In genomic region chr10:87552726-87553125, GRCm38 (mm10) we compare ENCODE assay signal across 8 mouse cellular contexts. TPM values are rescaled to one million over a fixed set of nuclear protein-coding genes. Genes with fewer than 3 reads are reported as not detected.
DNase-seq lines count a peak whose midpoint lies in the region; ATAC-seq and TF ChIP-seq lines count a peak whose summit lies in the region.

No protein-coding gene starts in this region.

- H3K9me3 ChIP-seq in forebrain, embryonic 15.5 days: no peaks in the 10 kb centered on the region
- no peaks in the 10 kb centered on the region for H3K9me3 ChIP-seq in midbrain, embryonic 10.5 days (replicated peaks)

- no peaks in the 10 kb centered on the region for H3K4me1 ChIP-seq in thymus, adult 2 months (replicated peaks; ENCODE audit: control insufficient read depth, insufficient read depth, low read length)
- no peaks in the 10 kb centered on the region for H3K4me1 ChIP-seq in forebrain, embryonic 15.5 days
- no peaks in the 10 kb centered on the region for H3K4me1 ChIP-seq in midbrain, embryonic 10.5 days

- ATAC-seq in forebrain, embryonic 15.5 days (replicated peaks): peak; percentile 81
- peak; percentile 61 for ATAC-seq in inflammation-experienced regulatory T-cells, adult 6 months

- H3K27ac ChIP-seq in thymus, adult 2 months (ENCODE audit: control insufficient read depth, insufficient read depth, low read length): no peak overlapping the region
- no peak overlapping the region for H3K27ac ChIP-seq in forebrain, embryonic 15.5 days (replicated peaks)
- no peak overlapping the region for H3K27ac ChIP-seq in midbrain, embryonic 10.5 days (replicated peaks)

- no peaks in the 10 kb centered on the region for H3K27me3 ChIP-seq in thymus, adult 2 months (ENCODE audit: control insufficient read depth, insufficient read depth, low read length)
- peaks cover 3% of the 10 kb centered on the region; the same call in 1 of the 2 replicates for H3K27me3 ChIP-seq in forebrain, embryonic 15.5 days
- peaks cover 61% of the 10 kb centered on the region for H3K27me3 ChIP-seq in midbrain, embryonic 10.5 days (ENCODE audit: low read depth, poor library complexity, severe bottlenecking)
- H3K27me3 ChIP-seq in splenic B cell, adult 2 months (ENCODE audit: control insufficient read depth, insufficient read depth, low read length, poor library complexity, severe bottlenecking): no peaks in the 10 kb centered on the region

- no peak for TF ChIP-seq CTCF in thymus, adult 2 months (IDR thresholded peaks at IDR 0.05; ENCODE audit: borderline replicate concordance, control insufficient read depth, extremely low read depth, insufficient read depth, low read length, poor library complexity)

- H3K36me3 ChIP-seq in thymus, adult 2 months (ENCODE audit: control insufficient read depth, insufficient read depth, low read length): no peaks in the 10 kb centered on the region
- H3K36me3 ChIP-seq in forebrain, embryonic 15.5 days: no peaks in the 10 kb centered on the region
- H3K36me3 ChIP-seq in midbrain, embryonic 10.5 days: no peaks in the 10 kb centered on the region
- no peaks in the 10 kb centered on the region for H3K36me3 ChIP-seq in splenic B cell, adult 2 months (ENCODE audit: control insufficient read depth, insufficient read depth, low read length, poor library complexity, severe bottlenecking)

- 0 out of 2 replicates have a peak overlapping the region, but pooled peaks have one; percentile 24 for H3K4me2 ChIP-seq in forebrain, embryonic 15.5 days (replicated peaks)

- peak; percentile 16 for DNase-seq in thymus, adult 2 months
- no peak for DNase-seq in thymus, adult 18-20 months
- DNase-seq in cerebellum, adult 11 months: peak; percentile 24
- DNase-seq in left cerebral cortex, adult 8-10 months (ENCODE audit: low spot score in 2 of 2): peak; percentile 9 to 16
- DNase-seq in midbrain, embryonic 10.5 days (ENCODE audit: low spot score): peak; percentile 55
- peak; percentile 64 for DNase-seq in splenic B cell, adult 2 months (ENCODE audit: low read depth, low spot score)

- no peak overlapping the region for H3K9ac ChIP-seq in forebrain, embryonic 15.5 days (replicated peaks)

- TF ChIP-seq POLR2A in thymus, adult 2 months (IDR thresholded peaks at IDR 0.05; ENCODE audit: control insufficient read depth, extremely low read depth, insufficient read depth, low read length, poor library complexity): no peak

- WGBS in thymus, adult 2 months: 39% methylated on average over 8 of the region's 8 CpGs
- WGBS in forebrain, embryonic 15.5 days: 33% methylated on average over 8 of the region's 8 CpGs
- 35% methylated on average over 8 of the region's 8 CpGs for WGBS in midbrain, embryonic 10.5 days

- H3K4me3 ChIP-seq in thymus, adult 2 months (ENCODE audit: control insufficient read depth, insufficient read depth, low read length): no peak overlapping the region
- H3K4me3 ChIP-seq in forebrain, embryonic 15.5 days: peak overlapping the region; percentile 21; the same call in 1 of the 2 replicates
- H3K4me3 ChIP-seq in midbrain, embryonic 10.5 days: peak overlapping the region; percentile 23; the same call in 1 of the 2 replicates

RNA-seq across cellular contexts. Expression of gene Pah, which starts 31.1 kb away (rescaled TPM):
- polyA plus RNA-seq in thymus, adult 2 months (2012; rRNA removed): 0.36 and 0.87 TPM in 2 replicates
- polyA plus RNA-seq in forebrain, embryonic 15.5 days (2015; fragmentation: Nextera tagmentation; extraction: Ambion mirVana): not detected in 2 replicates
- polyA plus RNA-seq in inflammation-experienced regulatory T-cells, adult 6 months (2017; shearing (Covaris generic)): not detected
- 1 to 10 TPM in 1 of 4 experiments, under 1 TPM in 2, not detected in 1; 0.49 to 1.3 (median 0.81) TPM for total RNA-seq in left cerebral cortex, adult 8-10 months (2022)
- polyA plus RNA-seq in midbrain, embryonic 10.5 days (2016; fragmentation: Nextera tagmentation; extraction: Ambion mirVana): 0.23 and 0.27 TPM in 2 replicates

RNA-seq across cellular contexts. Expression of gene Ascl1, which starts 59.3 kb away (rescaled TPM):
- polyA plus RNA-seq in thymus, adult 2 months (2012; rRNA removed): 25.9 and 26.4 TPM in 2 replicates
- polyA plus RNA-seq in forebrain, embryonic 15.5 days (2015; fragmentation: Nextera tagmentation; extraction: Ambion mirVana): 24.2 and 25.8 TPM in 2 replicates
- not detected for polyA plus RNA-seq in inflammation-experienced regulatory T-cells, adult 6 months (2017; shearing (Covaris generic))
- 1 to 10 TPM; 3.6 to 6.8 (median 5.7) TPM for total RNA-seq in left cerebral cortex, adult 8-10 months (2022)
- polyA plus RNA-seq in midbrain, embryonic 10.5 days (2016; fragmentation: Nextera tagmentation; extraction: Ambion mirVana): 29.4 and 48.2 TPM in 2 replicates

Comparison
In these comparisons a context has a peak if more than half of its experiments do, and no peak if none do; other contexts are left out.
1. DNase-seq: peak in thymus, adult 2 months (single experiment), cerebellum, adult 11 months (single experiment), left cerebral cortex, adult 8-10 months (2 of 2), midbrain, embryonic 10.5 days (single experiment) and splenic B cell, adult 2 months (single experiment); none in thymus, adult 18-20 months (0 of 2).
2. RNA of gene Ascl1, which starts 59.3 kb away (polyA plus RNA-seq): 29.4 to 48.2 TPM in midbrain, embryonic 10.5 days, 25.9 to 26.4 TPM in thymus, adult 2 months and 24.2 to 25.8 TPM in forebrain, embryonic 15.5 days; not detected in inflammation-experienced regulatory T-cells, adult 6 months; every median in the first group is over 10 times any median in the second.